Mouse (Mus musculus) kidney, postnatal 4 days (tissue): ENCODE measurements around the gene Zc3h12a.
A peak's percentile ranks its signal among the peaks of the same experiment; 100 is the strongest.

Experiments
- DNase-seq, 2 experiments: peaks; one replicate each; pipeline ENCODE4 v3.0.0; 2021; ENCODE audit warnings: mixed read lengths in 2 of 2

The Zc3h12a gene

DNA sequence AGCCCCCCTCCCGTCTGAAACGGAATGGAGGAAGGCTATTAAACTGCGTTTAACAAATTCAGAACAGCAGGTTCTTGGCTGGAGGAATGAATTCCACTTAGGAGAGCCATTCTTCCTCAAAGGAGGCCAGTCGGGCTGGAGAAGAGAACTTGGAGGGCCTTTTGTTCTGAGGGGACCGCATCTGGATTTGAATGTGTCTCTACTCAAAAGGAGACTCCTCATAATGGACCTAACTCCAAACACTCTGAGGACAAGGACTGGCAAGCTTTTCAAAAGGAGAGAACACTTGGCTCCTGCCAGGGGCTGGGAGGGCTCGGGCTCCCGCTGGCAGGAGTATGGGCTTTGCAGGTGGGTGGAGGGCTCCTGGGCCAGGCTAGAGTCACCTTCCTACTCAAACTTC, 17.0 kb upstream of the Zc3h12a start:
- no peak for DNase-seq

DNA sequence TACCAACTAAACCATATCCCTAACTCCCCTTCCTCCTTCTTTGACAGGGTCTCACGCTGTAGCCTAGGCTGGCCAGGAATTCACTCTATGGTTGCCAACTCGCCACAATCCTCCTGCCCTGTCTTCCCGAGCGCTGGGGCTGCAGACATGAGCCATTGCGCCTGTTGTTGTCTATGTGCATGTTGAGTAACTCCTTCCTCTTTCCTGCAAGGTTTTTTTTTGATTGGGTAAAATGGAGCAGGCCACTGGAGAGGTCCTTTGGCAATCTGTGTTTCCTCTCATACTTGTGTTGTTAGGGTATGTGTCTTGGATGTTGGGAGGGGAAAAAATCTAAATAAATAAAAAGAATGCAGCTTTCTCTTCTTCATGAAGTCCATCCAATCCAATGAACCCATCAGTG, 16.6 kb upstream of the Zc3h12a start:
- DNase-seq = no peak

DNA sequence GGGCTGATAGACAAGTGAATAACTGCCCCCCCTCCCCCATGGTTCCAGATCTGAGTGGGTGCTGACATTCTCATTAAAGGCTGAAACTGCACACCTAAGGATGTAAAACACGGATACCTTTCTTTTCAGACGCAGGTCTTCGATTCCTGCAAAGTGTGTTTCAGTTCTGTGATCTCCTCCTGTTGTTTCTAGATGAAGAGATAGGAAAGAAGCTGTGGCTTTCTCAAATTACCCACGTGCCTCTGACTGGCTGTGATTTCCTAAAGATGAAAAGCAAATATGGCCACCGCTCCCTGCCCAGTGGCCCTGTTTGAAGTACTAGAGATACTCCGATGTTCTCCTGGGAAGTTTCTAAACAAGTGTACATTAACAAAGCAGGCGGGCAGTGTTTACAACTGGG, 10.7 kb upstream of the Zc3h12a start:
- DNase-seq = no peak

DNA sequence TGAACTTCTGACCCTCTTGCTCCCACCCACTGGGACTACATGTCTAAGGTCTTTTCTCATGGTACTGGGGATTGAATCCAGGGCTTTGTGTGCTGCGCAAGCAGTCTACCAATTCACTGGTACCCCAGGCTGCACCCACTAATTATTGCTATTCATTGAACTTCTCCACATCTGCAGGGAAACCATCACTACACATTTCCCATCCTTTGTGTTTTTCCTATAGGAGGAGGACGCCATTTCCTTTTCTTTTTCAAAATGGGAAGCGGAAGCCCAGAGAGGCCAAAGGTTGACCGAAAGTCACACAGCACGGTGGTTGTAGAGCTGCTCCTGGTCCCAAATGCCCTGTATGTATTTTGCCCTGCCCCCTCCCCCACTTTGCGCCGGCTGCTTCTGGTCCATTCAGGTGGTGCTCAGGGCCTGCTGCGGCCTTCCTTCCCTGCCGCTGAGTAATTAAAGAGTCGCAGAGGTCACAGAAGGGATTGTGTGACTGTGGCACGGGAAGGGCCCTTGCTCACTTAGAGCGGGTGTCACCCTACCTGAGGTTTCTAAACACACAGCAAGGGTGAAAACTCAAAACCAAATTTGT, 8.8 kb upstream of the Zc3h12a start:
- DNase-seq = no peak

DNA sequence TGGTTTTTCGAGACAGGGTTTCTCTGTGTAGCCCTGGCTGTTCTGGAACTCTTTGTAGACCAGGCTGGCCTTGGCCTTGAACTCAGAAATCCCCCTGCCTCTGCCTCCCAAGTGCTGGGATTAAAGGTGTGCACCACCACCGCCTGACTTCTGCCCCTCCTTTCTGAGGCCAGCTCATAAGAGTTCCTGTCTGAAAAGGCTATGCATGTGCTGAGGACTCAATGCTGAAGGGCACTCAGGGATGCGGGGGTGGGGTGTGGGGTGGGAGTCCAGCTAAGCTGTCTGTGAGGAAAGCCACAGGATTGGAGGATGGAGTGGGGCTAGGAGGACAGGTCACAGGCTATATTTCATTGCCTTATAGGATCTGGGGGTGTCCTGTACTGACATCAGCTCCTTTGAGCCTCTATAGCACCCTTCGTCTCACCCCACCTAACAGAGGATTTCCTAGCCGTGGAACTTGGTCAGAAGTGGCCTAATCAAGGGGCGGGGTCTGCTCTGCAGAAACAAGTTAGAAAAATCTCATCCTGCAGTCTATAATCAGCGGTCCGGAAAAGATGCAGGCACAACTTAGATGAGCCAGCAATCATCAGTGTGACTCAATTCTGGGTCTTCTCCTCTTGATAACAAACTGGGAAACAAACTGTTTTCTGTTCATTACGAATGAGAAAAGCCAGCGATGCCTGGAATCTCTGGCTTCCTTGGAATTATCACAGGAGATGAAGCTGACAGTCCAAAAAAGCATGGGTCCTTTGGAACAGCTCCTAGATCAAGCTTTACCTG, 7.6 kb upstream of the Zc3h12a start:
- no peak for DNase-seq

DNA sequence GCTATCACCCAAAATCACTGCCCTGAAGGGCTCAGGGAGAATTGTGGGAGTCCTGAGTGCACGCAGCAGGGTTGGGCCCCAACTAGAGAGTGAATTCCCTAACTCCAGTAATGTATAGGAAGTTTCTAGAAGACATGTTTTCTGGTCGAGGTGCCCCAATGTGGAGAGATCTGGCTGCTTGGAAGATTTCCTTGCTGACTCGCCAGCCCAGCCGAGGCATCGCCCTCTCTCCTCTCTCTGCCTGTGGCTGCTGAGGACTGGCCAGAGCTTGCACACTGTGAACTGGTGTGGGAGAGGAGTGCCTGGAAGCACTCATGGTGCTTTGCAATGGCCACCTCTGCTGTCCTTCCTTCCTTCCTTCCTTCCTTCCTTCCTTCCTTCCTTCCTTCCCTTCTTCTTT, 7.0 kb upstream of the Zc3h12a start:
- DNase-seq = no peak

DNA sequence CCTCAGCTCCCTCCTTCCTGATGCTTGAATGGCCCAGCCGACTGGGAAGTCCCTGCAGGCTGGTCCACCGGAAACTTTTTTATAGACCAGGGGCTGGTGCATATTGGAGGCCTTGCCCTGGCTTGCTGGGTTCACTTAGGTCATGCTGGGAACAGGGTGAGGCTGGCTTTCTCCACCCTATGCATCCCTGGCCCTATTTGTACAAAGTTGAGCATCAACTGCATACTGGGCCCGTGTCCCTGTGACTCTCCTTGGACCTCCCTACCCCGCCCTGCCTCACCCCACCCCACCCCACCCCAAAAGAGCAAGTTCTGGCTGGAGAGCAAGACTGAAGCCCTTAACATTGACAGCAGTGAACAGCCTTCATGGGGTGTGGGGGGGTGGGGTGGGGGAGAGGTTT, 6.6 kb upstream of the Zc3h12a start:
- no peak for DNase-seq

DNA sequence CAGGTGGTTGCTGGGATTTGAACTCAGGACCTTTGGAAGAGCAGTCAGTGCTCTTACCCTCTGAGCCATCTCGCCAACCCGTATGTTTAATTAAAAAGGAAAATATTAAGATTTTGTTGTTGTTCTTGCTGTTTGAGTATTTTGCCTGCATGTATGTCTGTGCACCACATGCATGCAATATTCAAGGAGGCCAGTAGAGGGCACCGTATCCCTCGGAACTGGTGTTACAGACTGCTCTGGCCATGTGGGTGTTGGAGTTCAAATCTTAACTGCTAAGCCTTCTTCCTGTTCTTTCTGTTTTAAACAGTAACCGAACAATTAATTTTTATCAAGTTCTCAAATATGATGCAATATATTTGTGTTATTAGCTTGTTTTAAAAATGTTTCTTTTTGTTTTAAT, 4.8 kb upstream of the Zc3h12a start:
- peak; percentile 83 for DNase-seq

DNA sequence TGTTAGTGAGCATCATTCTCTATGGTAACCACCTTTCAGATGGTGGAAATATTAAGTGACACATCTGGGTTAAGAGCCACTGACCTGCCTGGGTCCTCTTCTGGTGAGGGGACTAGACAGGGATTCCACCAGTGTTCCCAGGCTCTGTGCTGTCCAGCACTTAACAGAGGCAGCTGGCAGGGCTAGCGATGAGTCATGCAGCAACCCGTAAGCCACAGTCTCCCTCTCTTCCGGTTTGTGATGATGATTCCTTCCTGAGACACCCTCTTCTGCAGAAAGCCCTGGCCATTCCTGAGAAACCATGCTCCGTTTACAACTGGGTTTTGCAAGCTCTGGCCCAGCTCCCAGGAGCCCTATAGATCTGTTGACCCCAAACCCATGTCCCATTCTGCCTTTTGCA, 3.9 kb upstream of the Zc3h12a start:
- DNase-seq = peak in 1 of 2 experiments; percentile 23

DNA sequence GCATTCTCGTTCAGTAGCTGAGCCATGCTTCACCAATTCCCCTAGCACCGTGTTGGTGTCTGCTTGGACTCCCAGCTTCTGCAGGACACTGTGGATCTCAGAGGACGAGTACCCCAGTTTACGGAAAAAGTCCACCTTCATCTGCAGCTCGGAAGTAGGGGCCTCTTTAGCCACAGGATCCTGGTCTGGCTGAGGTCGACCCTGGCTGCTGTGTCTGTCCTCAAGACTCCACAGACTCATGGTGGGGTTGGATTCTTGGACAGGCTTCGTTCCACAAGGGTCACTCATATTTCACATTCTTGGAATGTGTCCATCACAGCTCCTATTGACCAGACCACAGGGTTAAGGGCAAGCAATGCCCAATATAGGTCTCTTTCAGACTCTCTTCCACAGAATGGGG, 879 bp downstream of the Zc3h12a start:
- no peak for DNase-seq

DNA sequence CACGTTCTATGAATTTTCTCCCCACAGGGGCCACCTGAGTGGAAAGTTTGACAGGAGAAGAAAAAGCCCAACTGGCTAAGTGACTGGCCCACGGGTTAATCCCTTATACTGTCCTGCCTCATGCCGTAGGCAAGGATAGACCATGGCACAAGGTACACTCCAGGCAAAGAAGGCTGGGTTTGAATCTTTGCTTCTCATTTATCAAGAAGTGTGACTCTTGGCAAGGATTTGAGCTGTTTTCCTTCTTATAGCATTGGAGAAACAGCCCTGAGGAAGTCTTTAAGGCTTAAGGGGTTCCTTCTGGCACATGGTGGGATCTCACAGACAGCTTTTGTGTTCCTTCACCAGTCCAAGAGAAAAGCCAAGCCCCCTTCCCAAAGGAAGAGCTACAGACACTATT, 1.5 kb downstream of the Zc3h12a start:
- DNase-seq = no peak

DNA sequence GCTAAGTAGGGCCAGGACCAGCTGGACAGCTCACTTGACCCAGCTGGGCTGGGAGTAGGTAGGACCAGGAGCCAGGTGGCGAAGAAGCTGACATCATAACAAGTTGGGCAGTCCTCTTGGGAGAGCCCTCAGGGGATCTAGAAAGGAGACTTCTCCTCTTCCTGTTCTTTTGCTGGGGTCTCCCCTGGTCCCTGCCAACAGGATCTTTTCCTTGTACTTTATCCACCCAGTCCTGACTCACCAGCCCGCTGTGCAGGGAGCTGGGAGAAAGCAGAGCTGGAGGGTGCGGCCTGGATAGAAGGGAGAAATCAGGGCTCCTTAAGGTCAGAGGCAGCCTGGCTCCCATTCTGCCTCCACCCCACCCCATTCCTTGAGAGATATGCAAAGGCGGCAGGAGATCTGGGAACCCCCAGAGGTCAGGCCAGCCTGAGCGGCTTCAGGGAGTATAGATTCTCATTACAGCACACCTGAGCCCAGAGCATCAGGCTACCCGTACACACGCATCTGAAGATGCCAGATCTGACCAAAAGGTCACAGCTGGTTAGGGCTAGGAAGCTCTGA, 2.2 kb downstream of the Zc3h12a start:
- DNase-seq = no peak

DNA sequence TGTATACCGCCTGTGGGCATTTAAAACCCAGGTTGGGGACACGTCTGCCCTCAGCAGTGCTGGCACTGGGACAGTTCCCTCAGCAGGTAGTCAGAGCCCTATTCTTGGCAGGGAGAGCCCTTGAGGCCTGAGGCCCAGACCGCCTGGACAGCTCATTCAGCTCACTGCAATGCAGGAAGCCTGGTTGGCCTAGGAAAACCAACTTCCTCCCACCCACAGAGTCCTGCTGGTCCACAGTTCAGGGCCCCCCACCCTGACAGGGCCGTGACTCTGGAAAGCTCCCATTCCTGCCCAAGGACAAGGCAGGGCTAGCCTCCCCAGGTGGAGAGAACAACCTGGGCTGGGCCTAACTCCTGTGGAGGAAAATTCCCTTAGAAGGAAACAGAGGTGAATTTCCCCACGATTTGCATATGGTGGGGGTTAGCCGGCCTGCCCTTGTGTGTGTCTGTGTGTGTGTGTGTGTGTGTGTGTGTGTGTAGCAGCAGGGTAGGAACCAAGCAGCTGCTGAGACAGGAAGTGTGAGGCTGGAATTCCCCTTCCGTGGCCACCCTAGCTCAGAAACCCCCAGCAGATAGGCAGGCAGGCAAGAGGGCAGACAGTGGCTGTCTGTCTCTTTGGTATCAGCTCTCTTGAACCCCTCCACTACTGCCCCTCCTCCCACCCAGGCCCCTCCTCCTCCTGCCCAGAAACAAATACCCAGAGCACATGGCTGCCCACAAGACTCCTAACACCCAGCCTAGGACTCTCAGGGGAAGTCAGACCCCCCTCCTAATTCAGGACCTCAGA, 3.0 kb downstream of the Zc3h12a start:
- DNase-seq = peak; percentile 39 to 61

DNA sequence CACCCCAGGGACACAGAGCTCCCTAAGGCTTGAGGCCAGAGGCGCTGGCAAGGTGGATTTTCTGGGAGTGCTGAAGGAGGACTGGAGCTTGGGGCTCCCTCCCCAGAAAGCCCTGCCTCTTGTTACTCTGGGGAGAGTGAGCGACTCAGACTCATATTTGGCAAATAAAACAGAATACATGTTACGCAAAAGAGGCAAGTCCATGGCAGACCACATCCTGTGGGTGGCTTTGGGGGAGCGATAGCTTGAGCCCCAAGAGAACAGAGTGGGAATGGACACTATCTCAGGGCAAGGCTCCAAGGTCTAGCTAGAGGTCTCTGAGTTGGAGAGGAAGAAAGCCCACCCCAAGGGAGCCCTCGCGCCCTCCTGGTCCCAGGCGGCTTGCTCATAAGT, 4.4 kb downstream of the Zc3h12a start:
- DNase-seq = peak in 1 of 2 experiments; percentile 37

DNA sequence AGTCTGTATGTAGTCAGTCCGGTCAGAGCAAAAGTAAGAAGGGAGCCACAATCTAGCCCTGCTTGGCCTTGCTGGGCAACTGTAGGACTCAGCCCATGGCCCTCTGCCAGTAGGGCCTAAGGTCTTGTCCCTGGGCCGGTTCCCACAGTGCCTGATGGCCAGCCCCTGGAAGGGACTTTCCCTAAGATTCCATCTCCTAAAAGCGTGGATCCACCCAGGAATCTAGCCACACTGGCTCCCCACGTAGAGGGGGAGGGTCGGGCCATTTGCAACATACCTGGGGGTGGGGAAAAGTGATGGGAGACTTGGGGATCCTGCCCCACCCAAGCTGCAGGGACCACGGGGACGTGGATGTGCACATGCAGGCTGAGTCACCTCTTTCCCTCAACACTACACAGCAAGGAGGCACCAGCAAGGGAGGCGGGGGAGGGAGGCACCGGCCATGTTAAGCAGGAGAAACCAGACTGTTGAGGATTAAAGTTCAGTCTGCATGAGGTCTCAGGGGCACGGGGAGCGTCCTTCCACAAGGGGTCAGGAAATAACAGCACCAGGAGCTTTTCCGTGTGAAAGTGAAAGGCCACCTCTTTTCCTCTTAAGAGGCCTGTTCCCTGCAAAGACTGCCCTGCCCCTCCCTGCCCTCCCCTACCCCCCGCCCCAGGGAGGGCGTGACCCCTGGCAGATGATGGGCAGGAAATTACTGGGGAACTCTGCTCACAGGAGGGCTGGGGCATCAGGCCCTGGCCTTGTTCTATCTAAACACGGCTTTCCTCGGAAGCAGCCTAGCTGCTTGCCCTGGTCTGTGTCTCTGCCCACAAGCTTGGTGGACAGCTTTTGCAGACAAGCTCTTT, 5.0 kb downstream of the Zc3h12a start:
- DNase-seq = peak; percentile 66 to 81

DNA sequence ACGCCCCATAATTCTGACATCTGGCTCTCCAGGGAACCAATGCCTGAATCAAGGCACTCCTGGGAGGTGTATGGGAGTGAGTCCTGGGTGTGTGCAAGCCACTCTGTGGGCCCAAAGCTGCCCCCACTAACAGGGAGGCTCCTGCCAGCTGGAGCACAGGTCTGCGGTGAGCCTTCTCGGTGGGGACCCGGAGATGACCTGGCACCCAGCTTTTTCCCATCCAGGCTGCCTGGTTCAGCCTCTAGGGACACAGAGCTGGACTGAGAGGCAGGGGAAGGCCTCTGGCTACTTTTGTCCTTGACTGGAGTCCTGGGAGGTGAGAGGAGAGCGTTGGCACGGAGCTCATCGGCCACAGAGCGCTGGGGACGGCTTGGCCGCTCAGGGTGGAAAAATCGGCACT, 7.9 kb downstream of the Zc3h12a start:
- DNase-seq = no peak

DNA sequence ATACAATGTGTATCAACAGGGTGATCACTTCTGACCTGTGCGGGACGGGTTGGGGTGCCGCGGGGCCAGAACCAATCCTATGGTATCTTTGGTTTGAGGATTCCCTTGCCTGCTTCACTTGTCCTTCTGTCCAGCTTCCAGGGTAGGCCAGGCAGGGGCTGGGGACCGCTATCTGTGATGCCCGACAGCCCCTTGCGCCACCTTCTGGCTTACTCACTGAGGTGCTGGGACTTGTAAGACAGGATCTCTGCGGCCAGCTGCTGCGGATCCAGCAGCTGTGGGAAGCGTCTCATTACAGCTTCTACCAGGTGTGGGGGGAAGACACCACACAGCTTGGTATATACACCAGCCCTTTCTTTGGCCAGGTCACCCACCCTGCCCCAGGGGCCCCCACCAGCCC, 8.6 kb downstream of the Zc3h12a start:
- peak; percentile 63 to 75 for DNase-seq

DNA sequence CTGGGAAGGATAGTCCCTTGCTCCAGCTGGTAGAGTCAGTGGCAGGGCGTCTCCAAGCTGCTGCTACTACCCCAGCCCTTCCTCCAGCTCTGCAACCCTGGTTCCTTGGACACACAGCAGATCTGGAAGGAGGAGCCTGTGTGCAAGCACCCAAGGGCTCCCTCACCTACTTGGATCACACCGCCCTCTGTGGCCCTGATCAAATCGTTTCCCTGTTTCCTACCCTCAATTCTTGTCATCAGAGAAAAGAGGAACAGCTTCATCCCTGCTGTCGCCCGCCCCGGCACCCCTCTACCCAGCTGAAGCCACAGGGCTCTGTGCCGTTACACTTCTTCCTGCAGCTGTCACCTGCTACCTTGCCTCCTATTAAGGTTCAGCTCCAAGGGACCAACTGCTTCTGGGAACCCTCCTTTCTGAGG, 9.7 kb downstream of the Zc3h12a start:
- no peak for DNase-seq

DNA sequence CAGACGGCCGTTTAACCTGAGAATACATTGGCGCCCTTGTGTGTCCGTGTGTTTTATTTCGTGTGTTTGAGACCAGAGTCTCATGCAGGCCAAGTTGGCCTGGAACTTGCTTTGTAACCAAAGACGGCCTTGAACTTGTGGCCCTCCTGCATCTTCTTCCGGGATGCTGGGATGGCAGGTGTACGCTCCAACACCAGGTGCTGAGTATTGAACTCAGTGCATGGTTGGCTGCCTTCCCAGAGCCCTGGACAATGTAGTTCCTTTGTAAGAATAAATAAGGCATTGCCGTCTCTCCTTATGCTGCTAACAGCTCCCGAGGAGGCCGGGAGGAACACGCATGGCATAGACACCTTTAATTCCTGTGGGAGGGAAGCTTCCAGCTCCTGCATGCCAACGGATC, 10.7 kb downstream of the Zc3h12a start:
- DNase-seq = peak in 1 of 2 experiments; percentile 25

DNA sequence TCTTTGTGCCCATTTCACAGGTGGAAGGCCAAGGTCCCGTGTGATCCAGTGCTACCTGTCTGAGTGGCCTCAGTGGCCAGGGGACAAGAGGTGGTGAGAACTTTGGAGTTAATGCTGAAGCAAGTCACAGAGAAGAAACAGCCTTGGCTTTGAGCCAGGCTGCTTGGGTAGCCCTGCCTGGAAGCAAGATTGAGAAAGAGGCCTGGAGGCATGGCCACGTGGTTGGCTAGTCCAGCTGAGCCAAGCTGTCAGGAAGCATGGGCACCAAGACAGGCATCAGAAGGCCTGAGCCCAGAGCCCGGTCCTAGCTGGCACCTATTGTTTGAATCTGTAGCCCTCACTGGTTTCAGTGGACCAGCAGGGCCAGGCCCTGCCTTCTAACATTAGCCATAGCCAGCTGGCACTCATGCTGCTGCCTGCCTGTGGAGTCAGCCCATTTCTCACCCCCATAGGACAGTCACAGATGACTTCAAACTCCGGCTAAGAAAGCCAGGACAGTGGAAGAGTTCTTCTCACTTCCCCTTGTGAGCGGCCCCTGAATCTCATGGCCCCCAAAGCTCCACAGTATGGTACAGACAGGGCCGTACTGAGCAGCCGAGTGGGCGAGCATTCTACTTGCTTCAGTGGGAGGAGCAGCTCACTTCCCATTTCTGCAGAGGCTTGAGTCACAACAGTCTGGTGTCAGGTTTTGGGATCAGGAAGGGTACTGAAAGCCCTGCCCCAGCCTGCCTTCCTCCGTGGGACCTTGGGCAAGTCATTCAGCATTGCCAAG, 11.4 kb downstream of the Zc3h12a start:
- peak; percentile 45 to 67 for DNase-seq

DNA sequence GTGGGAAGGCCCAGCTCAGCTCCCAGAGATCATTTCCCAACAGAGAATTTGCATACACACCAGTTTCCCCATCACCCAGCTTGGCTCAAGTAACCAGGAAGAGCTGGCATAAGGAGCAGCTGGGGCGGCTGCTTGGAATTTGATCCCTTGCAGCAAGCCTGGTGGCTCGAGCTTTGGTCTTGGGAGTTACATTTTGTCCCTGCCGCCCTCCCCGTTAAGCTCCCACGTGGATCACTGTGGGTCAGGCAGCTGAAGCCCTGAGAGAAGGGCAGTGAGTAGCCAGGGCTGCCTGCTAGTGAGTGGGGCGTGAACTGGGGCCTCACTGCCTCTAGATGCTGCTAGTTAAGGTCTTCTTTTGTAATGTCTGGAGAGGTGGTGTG, 11.9 kb downstream of the Zc3h12a start:
- DNase-seq = peak; percentile 41 to 66

DNA sequence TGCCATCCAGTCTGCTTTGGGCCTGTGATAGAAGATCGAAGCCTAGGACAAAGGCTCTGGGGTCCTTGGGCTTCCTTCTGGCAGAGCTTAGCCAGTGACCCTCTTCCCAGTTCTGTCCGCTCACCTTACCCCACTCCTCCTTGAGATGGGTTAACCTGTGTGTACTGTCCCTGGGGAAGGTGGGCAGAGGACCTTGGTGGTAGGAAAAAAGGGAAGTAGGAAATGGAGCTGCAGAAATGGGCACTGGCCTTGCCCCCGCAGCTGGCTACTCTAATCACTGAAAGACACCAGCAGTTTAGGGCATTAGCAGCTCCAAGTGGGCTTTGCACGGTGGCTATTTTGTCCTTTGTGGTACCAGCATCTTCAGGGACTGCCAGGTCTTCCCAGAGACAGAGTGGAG, 12.6 kb downstream of the Zc3h12a start:
- no peak for DNase-seq
